Mouse (Mus musculus): ENCODE results near the gene Klhl7. TPM values are rescaled to one million over a fixed set of nuclear protein-coding genes. Genes with fewer than 3 reads are reported as not detected.
A peak's percentile ranks its signal among the peaks of the same experiment; 100 is the strongest.

The Klhl7 gene
- polyA plus RNA-seq, 1 experiment from 2014 or later, result 194 TPM

DNA sequence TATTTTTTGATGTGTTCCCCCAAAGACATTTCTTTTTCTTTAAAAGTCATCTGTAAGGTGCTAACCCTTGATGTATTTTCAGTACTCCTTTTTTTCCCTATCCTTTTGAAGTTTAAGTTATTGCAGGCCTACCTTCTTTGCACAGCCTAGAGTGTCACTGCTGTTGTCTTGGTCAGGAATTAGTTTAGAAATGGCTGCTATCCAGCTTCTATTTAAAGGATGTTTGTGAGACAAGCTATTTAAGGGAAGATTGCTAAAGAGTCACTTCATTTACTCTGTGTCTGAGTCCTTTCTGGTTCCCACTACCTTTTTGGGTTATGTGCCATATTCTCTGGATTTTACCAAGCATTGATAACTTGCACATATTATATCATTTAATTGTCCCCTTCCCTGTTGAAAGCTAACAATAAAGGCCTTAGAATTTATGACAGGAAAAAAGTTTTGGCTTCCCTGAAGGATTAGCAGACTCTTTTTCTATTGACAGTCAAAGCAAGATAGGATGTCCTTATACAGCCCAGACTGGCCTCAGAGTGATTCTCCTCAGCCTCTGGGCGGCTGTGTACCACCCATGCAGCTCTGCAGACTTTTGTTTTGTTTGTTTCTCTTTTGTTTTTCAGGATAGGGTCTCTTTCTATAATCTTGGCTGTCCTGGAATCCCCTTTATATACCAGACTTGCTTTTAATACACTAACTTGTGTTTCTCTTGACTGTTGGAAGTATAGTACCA is 25.7 kb downstream of the Klhl7 start:
- WGBS, result 57% methylated on average over 1 of the region's 1 CpGs
- H3K9ac ChIP-seq (replicated peaks; ENCODE audit: low read length), result no peak overlapping the region
- no peak overlapping the region for H3K27ac ChIP-seq (replicated peaks; ENCODE audit: low read depth, low read length)
- no peak overlapping the region for H3K4me3 ChIP-seq (replicated peaks; ENCODE audit: low read depth, low read length)
- 0 out of 2 replicates have a peak, but pooled peaks cover 12% of the 10 kb centered on the region for H3K36me3 ChIP-seq (ENCODE audit: control insufficient read depth, insufficient read depth, low read length)
- DNase-seq (no peak), ATAC-seq (ENCODE audit: low FRiP score, low TSS enrichment) (no peak)
- H3K27me3 ChIP-seq (ENCODE audit: control insufficient read depth, insufficient read depth, low read length), result no peaks in the 10 kb centered on the region
- no peaks in the 10 kb centered on the region for H3K9me3 ChIP-seq (ENCODE audit: control insufficient read depth, low read length)
- H3K4me2 ChIP-seq (ENCODE audit: low read length), result no peak overlapping the region
- H3K4me1 ChIP-seq (ENCODE audit: control insufficient read depth, insufficient read depth, low read length), result peaks cover 21% of the 10 kb centered on the region; the same call in 1 of the 2 replicates

DNA sequence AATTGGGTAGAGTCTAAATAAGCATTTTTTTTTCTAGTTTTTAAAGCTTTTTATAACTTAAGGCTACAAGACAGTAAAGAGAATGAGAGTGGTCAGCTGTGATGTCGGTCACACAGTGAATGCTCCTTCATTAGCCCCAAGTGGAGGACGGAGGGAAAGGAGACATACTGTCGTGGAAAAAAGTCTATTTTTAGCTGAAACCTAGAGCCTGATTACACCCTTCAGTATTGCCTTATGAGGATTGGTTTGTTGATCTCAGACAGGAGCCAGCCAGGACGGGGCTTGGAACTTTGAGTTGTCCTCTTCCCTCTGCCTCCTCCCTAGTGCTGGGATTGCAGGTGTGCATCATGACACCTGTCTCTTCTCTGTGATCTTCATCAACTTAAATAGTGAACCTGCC is 26.6 kb downstream of the Klhl7 start:
- H3K4me2 ChIP-seq (ENCODE audit: low read length), result no peak overlapping the region
- no peaks in the 10 kb centered on the region for H3K9me3 ChIP-seq (ENCODE audit: control insufficient read depth, low read length)
- no peak overlapping the region for H3K9ac ChIP-seq (replicated peaks; ENCODE audit: low read length)
- H3K27me3 ChIP-seq (ENCODE audit: control insufficient read depth, insufficient read depth, low read length), result no peaks in the 10 kb centered on the region
- H3K4me3 ChIP-seq (replicated peaks; ENCODE audit: low read depth, low read length), result no peak overlapping the region
- DNase-seq, result no peak
- WGBS, result 91% methylated on average over 4 of the region's 4 CpGs
- ATAC-seq (ENCODE audit: low FRiP score, low TSS enrichment), result no peak
- no peak overlapping the region for H3K27ac ChIP-seq (replicated peaks; ENCODE audit: low read depth, low read length)
- H3K4me1 ChIP-seq (ENCODE audit: control insufficient read depth, insufficient read depth, low read length), result peaks cover 21% of the 10 kb centered on the region; the same call in 1 of the 2 replicates
- H3K36me3 ChIP-seq (ENCODE audit: control insufficient read depth, insufficient read depth, low read length), result 0 out of 2 replicates have a peak, but pooled peaks cover 12% of the 10 kb centered on the region

DNA sequence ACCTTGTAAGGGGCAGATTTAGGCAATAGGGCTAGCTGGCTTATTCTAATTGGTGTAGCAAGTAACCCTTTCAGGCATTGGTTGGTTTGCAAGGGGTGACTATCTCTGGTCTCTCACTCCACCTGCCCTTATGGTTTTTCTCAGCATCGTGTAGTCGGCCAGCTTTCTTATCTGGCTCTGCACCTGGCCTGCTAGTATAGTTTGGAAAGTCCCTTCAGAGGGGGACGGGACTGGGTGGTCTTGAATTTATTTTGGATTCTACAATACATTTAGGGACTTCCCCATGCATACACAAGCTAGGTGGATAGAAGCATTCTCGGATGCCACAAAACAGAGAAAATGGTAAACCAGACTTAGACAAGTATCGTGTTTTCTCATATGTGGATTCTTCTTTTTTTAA is 46.6 kb downstream of the Klhl7 start:
- Histone ChIP-seq H3K27me3 (ENCODE audit: control insufficient read depth, insufficient read depth, low read length) (no peaks in the 10 kb centered on the region), H3K4me1 (ENCODE audit: control insufficient read depth, insufficient read depth, low read length) (no peaks in the 10 kb centered on the region), H3K4me3 (replicated peaks; ENCODE audit: low read depth, low read length) (no peak overlapping the region), H3K4me2 (ENCODE audit: low read length) (no peak overlapping the region), H3K27ac (replicated peaks; ENCODE audit: low read depth, low read length) (no peak overlapping the region), H3K9me3 (ENCODE audit: control insufficient read depth, low read length) (no peaks in the 10 kb centered on the region), H3K36me3 (ENCODE audit: control insufficient read depth, insufficient read depth, low read length) (peaks cover 83% of the 10 kb centered on the region), H3K9ac (replicated peaks; ENCODE audit: low read length) (no peak overlapping the region)
- no peak for ATAC-seq (ENCODE audit: low FRiP score, low TSS enrichment)
- WGBS, result 92% methylated on average over 5 of the region's 5 CpGs
- DNase-seq, result no peak

DNA sequence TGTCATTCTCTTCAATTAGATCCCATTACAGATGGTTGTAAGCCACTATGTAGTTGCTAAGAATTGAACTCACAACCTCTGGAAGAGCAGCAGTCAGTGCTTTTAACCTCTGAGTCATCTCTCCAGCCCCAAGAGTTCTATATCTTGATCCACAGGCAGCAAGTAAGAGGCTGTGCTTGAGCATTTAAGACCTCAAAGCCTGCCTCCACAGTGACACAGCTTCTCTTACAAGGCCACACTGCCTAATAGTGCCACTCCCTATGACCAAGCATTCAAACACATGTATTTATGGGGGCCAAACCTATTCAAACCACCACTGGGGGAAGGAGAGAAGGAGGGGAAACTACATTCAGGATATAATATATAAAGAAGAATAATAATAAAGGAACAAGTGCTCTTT is 51.8 kb downstream of the Klhl7 start:
- no peak overlapping the region for H3K4me2 ChIP-seq (ENCODE audit: low read length)
- DNase-seq, result no peak
- no peaks in the 10 kb centered on the region for H3K9me3 ChIP-seq (ENCODE audit: control insufficient read depth, low read length)
- H3K27me3 ChIP-seq (ENCODE audit: control insufficient read depth, insufficient read depth, low read length), result no peaks in the 10 kb centered on the region
- no peak for ATAC-seq (ENCODE audit: low FRiP score, low TSS enrichment)
- H3K9ac ChIP-seq (replicated peaks; ENCODE audit: low read length), result no peak overlapping the region
- peaks cover 68% of the 10 kb centered on the region for H3K36me3 ChIP-seq (ENCODE audit: control insufficient read depth, insufficient read depth, low read length)
- no peaks in the 10 kb centered on the region for H3K4me1 ChIP-seq (ENCODE audit: control insufficient read depth, insufficient read depth, low read length)
- H3K4me3 ChIP-seq (replicated peaks; ENCODE audit: low read depth, low read length), result no peak overlapping the region
- no peak overlapping the region for H3K27ac ChIP-seq (replicated peaks; ENCODE audit: low read depth, low read length)

DNA sequence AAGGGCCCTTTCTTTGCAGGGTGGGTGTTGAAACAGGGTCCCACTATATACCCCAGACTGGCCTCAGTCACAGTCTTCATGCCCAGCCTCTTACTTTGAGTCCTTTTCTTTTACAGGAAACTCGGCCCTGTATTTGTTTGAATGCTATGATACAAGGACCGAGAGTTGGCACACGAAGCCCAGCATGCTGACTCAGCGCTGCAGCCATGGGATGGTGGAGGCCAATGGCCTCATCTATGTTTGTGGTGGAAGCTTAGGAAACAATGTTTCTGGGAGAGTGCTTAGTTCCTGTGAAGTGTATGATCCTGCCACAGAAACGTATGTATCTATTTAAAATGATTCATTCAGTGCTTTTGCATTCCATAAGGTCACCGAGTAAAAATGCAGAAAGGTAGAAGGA is 56.4 kb downstream of the Klhl7 start:
- Histone ChIP-seq H3K4me1 (ENCODE audit: control insufficient read depth, insufficient read depth, low read length) (no peaks in the 10 kb centered on the region), H3K27ac (replicated peaks; ENCODE audit: low read depth, low read length) (no peak overlapping the region), H3K36me3 (ENCODE audit: control insufficient read depth, insufficient read depth, low read length) (peaks cover 69% of the 10 kb centered on the region), H3K4me3 (replicated peaks; ENCODE audit: low read depth, low read length) (no peak overlapping the region), H3K9me3 (ENCODE audit: control insufficient read depth, low read length) (no peaks in the 10 kb centered on the region), H3K27me3 (ENCODE audit: control insufficient read depth, insufficient read depth, low read length) (no peaks in the 10 kb centered on the region), H3K9ac (replicated peaks; ENCODE audit: low read length) (no peak overlapping the region), H3K4me2 (ENCODE audit: low read length) (no peak overlapping the region)
- DNase-seq, result no peak
- WGBS, result 94% methylated on average over 6 of the region's 6 CpGs
- no peak for ATAC-seq (ENCODE audit: low FRiP score, low TSS enrichment)

DNA sequence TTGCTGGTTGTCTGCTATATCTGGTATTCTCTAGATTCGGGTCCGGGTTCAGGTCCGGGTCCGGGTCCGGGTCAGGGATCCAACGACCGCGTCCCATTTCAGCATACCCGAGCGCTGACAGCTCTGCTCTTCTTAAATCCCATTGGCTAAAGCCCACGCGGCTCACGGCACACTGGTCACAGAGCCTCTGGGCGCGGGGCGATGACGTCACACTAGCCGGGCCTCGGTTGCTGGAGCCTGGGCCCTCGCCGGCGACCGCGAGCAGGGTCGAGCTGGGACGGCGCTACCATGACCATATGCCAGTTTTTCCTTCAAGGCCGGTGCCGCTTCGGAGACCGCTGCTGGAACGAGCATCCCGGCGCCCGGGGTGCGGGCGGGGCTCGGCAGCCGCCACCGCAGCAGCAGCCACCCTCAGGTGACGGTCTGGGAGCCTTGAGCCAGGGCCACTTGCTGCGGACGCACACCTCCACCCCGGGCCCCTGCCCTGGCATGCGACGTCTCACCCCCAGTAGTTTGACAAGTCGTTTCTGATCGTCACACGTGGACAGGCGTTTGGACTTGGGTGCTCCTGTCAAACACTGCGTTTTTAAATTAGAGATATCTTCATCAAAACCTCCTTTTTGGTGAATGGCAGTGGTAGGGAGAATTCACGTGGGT is 64.5 kb downstream of the Klhl7 start, which contains the start of gene Nupl2:
Gene Nupl2 (plus strand): TSS at position 175 of the 657 bp plus-strand sequence.
- H3K27me3 ChIP-seq (ENCODE audit: control insufficient read depth, insufficient read depth, low read length), result no peaks in the 10 kb centered on the region
- peak within 1 kb of the TSS; percentile 87 for H3K4me3 ChIP-seq (replicated peaks; ENCODE audit: low read depth, low read length)
- peak within 1 kb of the TSS; percentile 85 for H3K27ac ChIP-seq (replicated peaks; ENCODE audit: low read depth, low read length)
- H3K4me1 ChIP-seq (ENCODE audit: control insufficient read depth, insufficient read depth, low read length), result peaks cover 6% of the 10 kb centered on the region; the same call in 1 of the 2 replicates
- H3K9me3 ChIP-seq (ENCODE audit: control insufficient read depth, low read length), result no peaks in the 10 kb centered on the region
- ATAC-seq (ENCODE audit: low FRiP score, low TSS enrichment), result peak; percentile 100
- peak within 1 kb of the TSS; percentile 97 for H3K9ac ChIP-seq (replicated peaks; ENCODE audit: low read length)
- peak within 1 kb of the TSS; percentile 83 for H3K4me2 ChIP-seq (ENCODE audit: low read length)
- peak; percentile 98 for DNase-seq
- WGBS, result under 1% methylated on average over 52 of the region's 52 CpGs
- H3K36me3 ChIP-seq (ENCODE audit: control insufficient read depth, insufficient read depth, low read length), result peaks cover 28% of the 10 kb centered on the region

DNA sequence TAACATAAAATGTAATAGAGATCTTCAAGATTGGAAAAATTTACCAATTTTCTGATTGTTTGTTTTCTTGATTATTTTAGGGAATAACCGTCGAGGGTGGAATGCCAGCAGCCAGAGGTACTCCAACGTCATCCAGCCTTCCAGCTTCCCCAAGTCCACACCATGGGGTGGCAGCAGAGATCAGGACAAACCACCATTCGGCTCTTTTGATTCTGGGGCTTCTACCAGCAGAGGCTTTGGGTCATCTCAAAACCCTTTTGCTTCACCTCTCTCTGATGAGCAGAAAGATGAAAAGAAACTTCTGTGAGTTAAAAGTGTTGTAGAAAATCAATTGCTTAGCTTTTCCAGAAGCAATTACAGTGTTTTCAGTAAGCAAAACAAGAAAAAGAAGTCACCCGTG is 66.9 kb downstream of the Klhl7 start:
- Histone ChIP-seq H3K9ac (replicated peaks; ENCODE audit: low read length) (no peak overlapping the region), H3K4me1 (ENCODE audit: control insufficient read depth, insufficient read depth, low read length) (peaks cover 6% of the 10 kb centered on the region; the same call in 1 of the 2 replicates), H3K4me2 (ENCODE audit: low read length) (no peak overlapping the region), H3K9me3 (ENCODE audit: control insufficient read depth, low read length) (no peaks in the 10 kb centered on the region), H3K36me3 (ENCODE audit: control insufficient read depth, insufficient read depth, low read length) (peaks cover 29% of the 10 kb centered on the region), H3K27me3 (ENCODE audit: control insufficient read depth, insufficient read depth, low read length) (no peaks in the 10 kb centered on the region), H3K4me3 (replicated peaks; ENCODE audit: low read depth, low read length) (no peak overlapping the region), H3K27ac (replicated peaks; ENCODE audit: low read depth, low read length) (no peak overlapping the region)
- peak; percentile 52 for DNase-seq
- WGBS, result 52% methylated on average over 5 of the region's 5 CpGs
- no peak for ATAC-seq (ENCODE audit: low FRiP score, low TSS enrichment)

DNA sequence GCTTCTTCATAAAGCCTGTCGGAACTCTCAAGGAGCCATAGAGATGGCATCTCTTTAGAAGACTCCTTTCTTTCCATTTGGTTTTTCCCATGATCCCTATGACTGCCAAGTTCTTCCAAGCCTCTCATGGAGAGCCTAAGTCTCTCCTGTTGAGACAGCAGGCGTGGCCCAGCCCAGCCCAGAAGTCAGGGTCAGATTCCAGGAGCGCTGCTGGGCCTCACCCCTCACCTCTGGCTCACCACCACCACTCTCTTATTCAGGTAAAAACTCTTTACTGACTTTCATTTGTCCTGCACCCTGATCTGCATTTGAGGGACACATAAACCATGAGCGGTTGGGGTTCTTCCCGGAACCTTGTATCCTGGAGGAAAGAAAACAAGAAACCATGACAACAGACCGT is 69.5 kb downstream of the Klhl7 start:
- no peak overlapping the region for H3K4me2 ChIP-seq (ENCODE audit: low read length)
- H3K9ac ChIP-seq (replicated peaks; ENCODE audit: low read length), result no peak overlapping the region
- H3K27ac ChIP-seq (replicated peaks; ENCODE audit: low read depth, low read length), result no peak overlapping the region
- 95% methylated on average over 6 of the region's 6 CpGs for WGBS
- no peaks in the 10 kb centered on the region for H3K9me3 ChIP-seq (ENCODE audit: control insufficient read depth, low read length)
- DNase-seq (no peak), ATAC-seq (ENCODE audit: low FRiP score, low TSS enrichment) (no peak)
- H3K4me3 ChIP-seq (replicated peaks; ENCODE audit: low read depth, low read length), result no peak overlapping the region
- H3K36me3 ChIP-seq (ENCODE audit: control insufficient read depth, insufficient read depth, low read length), result peaks cover 39% of the 10 kb centered on the region
- H3K4me1 ChIP-seq (ENCODE audit: control insufficient read depth, insufficient read depth, low read length), result peaks cover 6% of the 10 kb centered on the region; the same call in 1 of the 2 replicates
- H3K27me3 ChIP-seq (ENCODE audit: control insufficient read depth, insufficient read depth, low read length), result no peaks in the 10 kb centered on the region

DNA sequence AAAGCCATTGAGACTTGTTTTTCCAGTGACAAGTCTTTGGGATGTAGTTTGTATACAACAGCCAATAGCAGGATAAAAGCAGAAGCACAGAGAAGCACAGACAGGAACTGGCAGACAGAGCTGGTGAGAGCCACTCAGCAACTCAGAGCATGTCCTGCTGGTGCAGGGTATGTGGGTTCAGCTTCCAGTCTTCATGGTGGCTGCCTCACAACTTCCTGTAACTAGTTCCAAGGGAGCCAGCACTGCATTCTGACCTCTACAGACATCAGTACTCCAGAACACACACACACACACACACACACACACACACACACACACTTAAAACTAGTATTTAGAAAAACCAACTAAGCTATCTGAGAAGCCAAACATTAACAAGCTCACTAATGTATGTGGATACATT is 71.7 kb downstream of the Klhl7 start:
- Histone ChIP-seq H3K9ac (replicated peaks; ENCODE audit: low read length) (no peak overlapping the region), H3K27me3 (ENCODE audit: control insufficient read depth, insufficient read depth, low read length) (no peaks in the 10 kb centered on the region), H3K36me3 (ENCODE audit: control insufficient read depth, insufficient read depth, low read length) (peaks cover 51% of the 10 kb centered on the region), H3K4me1 (ENCODE audit: control insufficient read depth, insufficient read depth, low read length) (no peaks in the 10 kb centered on the region), H3K4me3 (replicated peaks; ENCODE audit: low read depth, low read length) (no peak overlapping the region), H3K27ac (replicated peaks; ENCODE audit: low read depth, low read length) (no peak overlapping the region), H3K4me2 (ENCODE audit: low read length) (no peak overlapping the region), H3K9me3 (ENCODE audit: control insufficient read depth, low read length) (no peaks in the 10 kb centered on the region)
- DNase-seq, result no peak
- no peak for ATAC-seq (ENCODE audit: low FRiP score, low TSS enrichment)

All from midbrain, embryonic 14.5 days (tissue).